Mouse (Mus musculus) ES-Bruce4 (cell line): ENCODE results near the gene Hrh3. TPM values are rescaled to one million over a fixed set of nuclear protein-coding genes. Genes with fewer than 3 reads are reported as not detected.

Source experiments
- H3K27ac ChIP-seq: 2 replicates; pipeline ENCODE4 v1.5.1; 2012; ENCODE audit warnings: low read length, inconsistent platforms; ENCODE audit not compliant: insufficient read depth
- H3K27me3 ChIP-seq: 2 replicates; pipeline ENCODE4 v1.6.1; 2012; ENCODE audit warnings: mild to moderate bottlenecking, low read length, inconsistent platforms; ENCODE audit not compliant: control insufficient read depth, poor library complexity, insufficient read depth, severe bottlenecking
- H3K36me3 ChIP-seq: 2 replicates; pipeline ENCODE4 v1.6.1; 2012; ENCODE audit warnings: inconsistent platforms, mild to moderate bottlenecking, low read length, moderate library complexity; ENCODE audit not compliant: control insufficient read depth, poor library complexity, insufficient read depth, severe bottlenecking
- H3K4me1 ChIP-seq: one replicate; pipeline ENCODE4 v1.8.1; 2011; ENCODE audit warnings: low read length; ENCODE audit not compliant: control insufficient read depth, insufficient read depth
- H3K4me3 ChIP-seq: 2 replicates; pipeline ENCODE4 v1.5.1; 2011; ENCODE audit warnings: low read depth, mild to moderate bottlenecking, low read length
- H3K9ac ChIP-seq: 2 replicates; pipeline ENCODE4 v1.6.1; 2012; ENCODE audit warnings: low read depth, mild to moderate bottlenecking, inconsistent platforms; ENCODE audit not compliant: poor library complexity, severe bottlenecking
- H3K9me3 ChIP-seq: replicated peaks from 2 replicates; pipeline ENCODE4 v1.6.1; 2012; ENCODE audit warnings: mild to moderate bottlenecking, low read length, inconsistent platforms; ENCODE audit not compliant: control insufficient read depth, poor library complexity, insufficient read depth, severe bottlenecking
- CTCF ChIP-seq: IDR thresholded peaks from one replicate; pipeline ENCODE4 v1.8.1; 2011; ENCODE audit warnings: low read depth, low read length
- EP300 ChIP-seq: IDR thresholded peaks from 2 replicates; pipeline ENCODE4 v1.6.1; 2011; ENCODE audit warnings: low read depth, low read length; ENCODE audit not compliant: insufficient read depth
- POLR2A ChIP-seq: IDR thresholded peaks from one replicate; pipeline ENCODE4 v1.8.1; 2011; ENCODE audit warnings: low read length; ENCODE audit not compliant: insufficient read depth
- polyA plus RNA-seq: library from polyadenylated mRNA; stranded (reverse); fragments of >200 nt; gene quantifications from 2 replicates; pipeline ENCODE4 v1.2.4, GENCODE M21; 2011; ENCODE audit warnings: low read depth; ENCODE audit not compliant: missing spikeins, insufficient read depth, insufficient read length

Gene Hrh3
- polyA plus RNA-seq, 1 experiment, result not detected

DNA sequence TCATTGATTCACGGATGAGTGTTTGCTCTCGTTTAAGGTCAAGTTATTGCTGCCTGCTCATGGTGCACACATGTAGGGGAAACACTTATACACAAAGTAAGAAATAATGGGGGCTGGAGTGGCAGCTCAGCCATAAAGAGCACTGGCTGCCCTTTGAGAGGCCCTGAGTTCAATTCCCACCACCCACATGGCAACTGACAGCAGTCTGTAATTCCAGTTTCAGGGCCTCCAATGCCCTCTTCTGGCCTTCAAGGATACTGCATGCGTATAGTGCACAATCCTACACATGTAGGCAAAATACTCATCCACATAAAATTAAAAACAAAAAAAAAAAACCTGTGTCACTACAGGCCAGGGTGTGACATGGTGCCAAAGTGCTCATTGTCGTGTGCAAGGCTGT, 16.8 kb downstream of the Hrh3 start:
- Histone ChIP-seq H3K27me3 (no peaks in the 10 kb centered on the region), H3K4me1 (peaks cover 2% of the 10 kb centered on the region), H3K9ac (no peak overlapping the region), H3K4me3 (no peak overlapping the region), H3K27ac (no peak overlapping the region), H3K9me3 (no peaks in the 10 kb centered on the region), H3K36me3 (no peaks in the 10 kb centered on the region)
- no peak for TF ChIP-seq EP300
- TF ChIP-seq CTCF, result peak; percentile 21

DNA sequence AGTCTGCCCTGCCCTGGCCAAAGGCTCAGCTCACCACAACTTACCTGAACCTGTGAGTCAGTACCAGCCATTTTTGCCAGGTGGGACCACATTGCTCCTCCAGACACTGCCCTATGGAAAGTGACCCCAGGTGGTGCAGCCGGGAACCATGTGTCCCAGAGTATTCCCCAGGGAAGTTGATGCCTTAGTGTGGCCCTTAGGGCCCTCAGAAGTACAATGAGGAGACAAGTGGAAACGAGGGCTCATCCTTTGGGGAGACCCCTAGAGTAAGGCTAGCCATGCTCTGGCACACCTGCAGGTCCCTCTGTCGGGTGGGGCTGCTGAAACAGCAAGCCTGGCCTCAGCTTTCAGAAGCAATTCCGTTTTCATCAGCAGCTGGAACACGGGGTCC, 17.7 kb downstream of the Hrh3 start:
- H3K4me1 ChIP-seq, result peaks cover 2% of the 10 kb centered on the region
- H3K9ac ChIP-seq, result no peak overlapping the region
- no peak overlapping the region for H3K27ac ChIP-seq
- no peak overlapping the region for H3K4me3 ChIP-seq
- H3K27me3 ChIP-seq, result no peaks in the 10 kb centered on the region
- H3K9me3 ChIP-seq, result no peaks in the 10 kb centered on the region
- H3K36me3 ChIP-seq, result no peaks in the 10 kb centered on the region
- TF ChIP-seq CTCF (no peak), EP300 (no peak), POLR2A (no peak)

DNA sequence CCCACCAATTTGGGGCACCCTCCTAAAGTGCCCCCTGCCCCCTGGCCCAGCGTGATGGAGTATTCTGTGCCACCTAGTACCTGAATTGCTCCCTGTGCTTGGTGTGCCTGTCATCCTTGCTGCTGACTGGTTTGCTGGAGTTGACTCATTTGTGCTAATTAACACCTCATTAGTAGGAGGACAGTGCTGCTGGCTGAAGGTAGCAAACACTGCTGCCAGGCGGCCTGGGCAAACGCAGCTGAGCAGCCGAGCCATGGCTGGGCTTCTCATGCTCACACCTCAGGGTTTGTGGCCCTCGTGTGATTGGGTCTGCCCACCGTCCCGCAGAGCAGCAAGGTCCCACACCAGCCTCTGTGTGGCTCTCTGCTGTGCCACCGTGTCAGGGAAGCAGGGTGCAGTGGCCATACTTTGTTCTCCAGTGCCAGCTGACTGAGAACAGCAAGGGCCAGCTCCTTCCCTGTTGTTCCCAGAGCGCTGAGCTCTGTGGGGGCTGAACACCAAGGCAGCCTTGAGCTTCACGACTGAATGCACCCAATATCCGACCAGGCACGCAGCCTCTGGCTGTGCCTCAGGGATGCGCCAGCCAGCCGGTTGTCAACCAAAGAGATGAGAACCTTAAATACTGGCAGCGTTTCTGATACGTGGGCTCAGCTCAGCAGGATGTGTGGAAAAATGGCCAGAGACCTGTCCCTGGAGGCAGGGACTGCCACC, 18.2 kb downstream of the Hrh3 start:
- no peak overlapping the region; the same call in 1 of the 2 replicates for H3K4me3 ChIP-seq
- H3K36me3 ChIP-seq, result no peaks in the 10 kb centered on the region
- no peaks in the 10 kb centered on the region for H3K9me3 ChIP-seq
- H3K27me3 ChIP-seq, result no peaks in the 10 kb centered on the region
- peaks cover 2% of the 10 kb centered on the region for H3K4me1 ChIP-seq
- H3K9ac ChIP-seq, result no peak overlapping the region
- H3K27ac ChIP-seq, result no peak overlapping the region
- TF ChIP-seq CTCF, result no peak
- no peak for TF ChIP-seq EP300
- TF ChIP-seq POLR2A, result no peak

DNA sequence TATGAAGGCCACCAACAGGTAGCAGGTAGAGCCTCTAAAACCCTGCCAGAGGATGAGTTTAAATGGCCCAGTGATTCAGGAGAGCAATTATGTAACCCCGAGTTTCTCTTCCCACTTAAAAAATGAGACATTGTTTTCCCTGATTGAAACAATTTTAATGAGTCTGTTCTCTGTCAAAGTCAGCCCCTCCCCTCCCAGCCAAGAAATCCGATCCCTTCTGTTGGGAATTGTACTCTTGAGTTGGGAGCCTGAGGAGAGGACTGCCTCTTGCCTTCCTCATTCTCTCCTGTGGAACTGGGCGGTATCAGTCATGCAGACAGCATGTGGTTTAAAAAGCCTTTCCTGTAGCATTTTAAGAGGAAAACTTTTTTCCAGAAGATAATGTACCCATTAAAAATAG, 19.7 kb downstream of the Hrh3 start:
- Histone ChIP-seq H3K9me3 (no peaks in the 10 kb centered on the region), H3K27me3 (no peaks in the 10 kb centered on the region), H3K27ac (no peak overlapping the region), H3K9ac (no peak overlapping the region), H3K4me3 (no peak overlapping the region), H3K4me1 (peaks cover 2% of the 10 kb centered on the region), H3K36me3 (no peaks in the 10 kb centered on the region)
- no peak for TF ChIP-seq EP300
- no peak for TF ChIP-seq POLR2A
- no peak for TF ChIP-seq CTCF

DNA sequence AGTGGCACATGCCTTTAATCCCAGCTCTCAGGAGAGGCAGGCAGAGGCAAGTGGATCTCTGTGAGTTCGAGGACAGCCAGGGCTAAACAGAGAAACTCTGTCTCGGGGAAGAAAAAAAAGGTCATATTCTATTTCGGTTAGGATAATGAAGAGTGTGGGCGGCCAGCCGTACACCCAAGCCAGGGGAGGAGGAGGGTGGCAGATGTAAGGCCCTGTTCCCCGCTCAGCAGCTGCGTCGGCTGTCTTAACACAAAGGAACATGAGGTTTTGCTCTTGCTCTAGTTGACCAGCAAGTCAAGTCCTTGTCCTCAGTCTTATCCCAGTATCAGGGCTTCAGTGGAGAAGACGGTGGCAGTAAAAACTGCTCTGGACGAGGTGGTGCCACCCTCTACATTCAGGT, 21.2 kb downstream of the Hrh3 start:
- TF ChIP-seq CTCF (no peak), EP300 (no peak), POLR2A (no peak)
- Histone ChIP-seq H3K4me1 (peaks cover 2% of the 10 kb centered on the region), H3K36me3 (no peaks in the 10 kb centered on the region), H3K27me3 (no peaks in the 10 kb centered on the region), H3K9ac (no peak overlapping the region), H3K27ac (no peak overlapping the region), H3K4me3 (no peak overlapping the region), H3K9me3 (no peaks in the 10 kb centered on the region)

DNA sequence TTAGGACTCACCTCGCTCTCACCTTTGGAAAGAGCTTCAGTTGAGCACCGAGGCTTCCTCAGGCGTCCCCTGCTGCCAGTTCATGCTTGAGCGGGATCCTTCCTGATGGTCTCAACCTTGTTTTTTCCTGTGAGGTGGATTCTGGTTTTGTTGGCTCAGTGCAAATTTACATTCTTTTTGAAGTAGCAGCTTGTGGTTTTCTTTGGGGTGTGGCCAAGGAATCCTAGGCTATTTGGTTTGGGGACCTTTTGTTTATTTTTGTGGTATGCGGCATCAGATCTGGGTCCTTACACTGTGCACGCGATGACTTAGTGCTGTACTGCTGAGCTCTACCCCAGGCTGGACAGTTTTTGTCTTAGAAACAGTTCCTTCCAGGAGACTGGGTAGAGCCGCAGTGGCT, 23.6 kb downstream of the Hrh3 start:
- Histone ChIP-seq H3K4me1 (peaks cover 7% of the 10 kb centered on the region), H3K9ac (no peak overlapping the region), H3K36me3 (no peaks in the 10 kb centered on the region), H3K9me3 (no peaks in the 10 kb centered on the region), H3K4me3 (no peak overlapping the region), H3K27me3 (no peaks in the 10 kb centered on the region), H3K27ac (no peak overlapping the region)
- no peak for TF ChIP-seq CTCF
- TF ChIP-seq EP300, result no peak
- TF ChIP-seq POLR2A, result no peak
